Mouse (Mus musculus): ENCODE data around the gene Mov10l1. TPM values are rescaled to one million over a fixed set of nuclear protein-coding genes. Genes with fewer than 3 reads are reported as not detected.

Mov10l1 gene
- polyA plus RNA-seq, 1 experiment from 2014 or later: not detected

DNA sequence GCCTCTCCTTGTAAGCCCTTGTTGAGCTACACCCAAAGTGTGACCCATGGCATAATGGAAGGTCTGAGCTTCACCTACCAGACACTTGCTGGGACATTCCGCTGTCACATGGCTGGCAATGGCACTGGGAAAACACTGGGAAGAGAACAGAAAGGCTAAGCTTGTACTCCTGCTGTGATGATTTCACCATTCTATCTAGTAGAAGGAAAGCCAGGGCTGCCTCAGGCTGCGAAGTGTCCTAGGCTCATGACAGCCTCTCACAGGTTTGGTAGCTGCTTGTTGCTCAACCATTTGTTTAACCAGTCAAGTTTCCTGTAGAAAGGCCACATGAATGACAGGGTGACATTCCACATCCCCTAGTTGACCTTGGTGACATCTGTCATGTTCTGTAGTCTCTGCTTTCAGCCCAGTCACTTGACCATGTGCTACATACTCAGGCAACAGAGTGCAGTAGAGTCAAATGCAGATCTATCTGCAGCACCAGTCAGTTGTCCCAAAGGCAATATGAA, 18.6 kb upstream of the Mov10l1 start:
- Histone ChIP-seq H3K9ac (no peak overlapping the region), H3K27me3 (no peaks in the 10 kb centered on the region), H3K9me3 (replicated peaks) (no peaks in the 10 kb centered on the region), H3K4me2 (no peak overlapping the region), H3K4me1 (replicated peaks) (no peaks in the 10 kb centered on the region), H3K27ac (replicated peaks) (no peak overlapping the region), H3K4me3 (replicated peaks) (no peak overlapping the region), H3K36me3 (replicated peaks) (no peaks in the 10 kb centered on the region)
- 60% methylated on average over 2 of the region's 2 CpGs for WGBS (ENCODE audit: insufficient replicate concordance)
- peak; percentile 62 for ATAC-seq (ENCODE audit: insufficient read depth)

DNA sequence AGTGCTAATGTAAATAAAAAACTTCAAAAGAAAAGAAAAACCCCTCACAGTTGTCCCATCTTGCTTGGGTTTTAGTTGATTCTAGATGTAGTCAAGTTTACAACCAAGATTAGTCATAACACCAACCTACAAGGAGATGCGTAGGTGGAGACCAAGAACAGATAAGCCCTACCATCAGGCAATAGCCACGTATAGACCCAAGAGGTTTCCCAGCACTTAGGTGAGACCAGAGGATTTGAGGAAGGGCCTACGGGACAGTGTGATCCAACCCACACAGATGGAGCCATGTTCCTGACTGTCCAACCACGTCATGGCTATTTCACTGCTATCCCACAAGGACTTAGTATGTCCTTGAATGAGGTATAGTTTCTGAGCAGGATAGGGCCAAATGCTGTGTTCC, 10.4 kb upstream of the Mov10l1 start:
- Histone ChIP-seq H3K4me1 (replicated peaks) (no peaks in the 10 kb centered on the region), H3K4me3 (replicated peaks) (no peak overlapping the region), H3K9me3 (replicated peaks) (no peaks in the 10 kb centered on the region), H3K27ac (replicated peaks) (no peak overlapping the region), H3K9ac (no peak overlapping the region), H3K36me3 (replicated peaks) (no peaks in the 10 kb centered on the region), H3K27me3 (no peaks in the 10 kb centered on the region), H3K4me2 (no peak overlapping the region)
- 64% methylated on average over 4 of the region's 4 CpGs for WGBS (ENCODE audit: insufficient replicate concordance)
- ATAC-seq (ENCODE audit: insufficient read depth): no peak

DNA sequence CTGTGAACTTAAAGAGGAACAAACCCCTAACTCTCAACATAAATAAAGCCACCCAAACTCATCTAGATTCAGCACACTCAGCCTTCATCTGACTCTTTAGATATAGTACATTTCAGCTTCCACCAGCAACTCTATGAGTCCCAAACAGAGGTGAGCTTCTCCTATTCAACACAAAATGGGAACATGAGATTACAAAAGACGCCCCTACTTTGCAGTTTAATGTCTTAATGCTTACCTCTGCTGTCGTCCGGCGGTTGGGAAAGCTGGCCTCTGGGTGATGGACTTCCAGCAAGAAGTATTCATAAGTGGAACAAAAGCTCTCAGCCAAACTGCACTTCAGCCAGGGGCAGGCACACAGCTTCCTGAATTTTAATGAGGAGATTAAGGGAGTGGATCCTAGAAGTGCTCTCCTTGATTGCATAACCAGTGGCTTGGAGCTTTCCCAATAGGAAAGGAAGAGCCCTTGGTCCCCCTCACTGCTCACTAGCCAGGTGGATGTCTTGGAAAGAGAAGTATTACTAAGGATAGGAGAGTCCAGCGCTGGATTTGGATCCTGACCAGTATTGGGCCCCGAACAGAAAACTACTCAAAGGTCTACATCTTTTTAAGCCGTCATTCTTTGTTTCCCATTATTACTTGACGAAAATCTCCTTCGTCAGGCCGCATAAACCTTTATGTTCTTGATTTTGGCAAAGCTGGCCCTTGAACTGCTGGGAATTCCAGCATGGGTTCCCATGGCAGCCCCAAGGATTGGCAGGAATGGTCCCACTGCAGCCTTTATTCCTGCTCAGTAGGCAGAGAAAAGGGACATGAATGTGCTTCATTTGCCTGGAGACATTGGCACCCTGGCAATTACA, 4.2 kb upstream of the Mov10l1 start, which contains the start of gene Mlc1:
TSS of gene Mlc1 (minus strand) at position 727 of the 857 bp plus-strand sequence.
- ATAC-seq (ENCODE audit: insufficient read depth): no peak
- Histone ChIP-seq H3K9ac (no peak within 1 kb of the TSS), H3K4me1 (replicated peaks) (no peaks in the 10 kb centered on the region), H3K27me3 (no peaks in the 10 kb centered on the region), H3K4me3 (replicated peaks) (no peak within 1 kb of the TSS), H3K27ac (replicated peaks) (no peak within 1 kb of the TSS), H3K4me2 (no peak within 1 kb of the TSS), H3K9me3 (replicated peaks) (no peaks in the 10 kb centered on the region), H3K36me3 (replicated peaks) (no peaks in the 10 kb centered on the region)
- WGBS (ENCODE audit: insufficient replicate concordance): 66% methylated on average over 10 of the region's 10 CpGs

DNA sequence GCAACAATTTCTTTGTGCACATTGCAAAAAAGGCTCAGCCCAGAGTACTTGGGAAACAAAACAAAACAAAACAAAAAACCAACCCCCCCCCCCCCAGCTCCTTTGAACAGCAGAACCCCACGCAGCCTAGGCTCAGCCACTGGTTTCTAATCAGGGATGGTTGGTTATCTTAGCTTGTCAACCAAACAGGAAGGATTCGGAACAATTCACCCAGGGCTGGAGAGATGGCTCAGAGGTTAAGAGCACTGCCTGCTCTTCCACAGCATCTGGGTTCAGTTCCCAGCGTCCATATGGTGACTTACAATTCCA, 3.6 kb upstream of the Mov10l1 start:
- H3K27me3 ChIP-seq: no peaks in the 10 kb centered on the region
- no peaks in the 10 kb centered on the region for H3K9me3 ChIP-seq (replicated peaks)
- no peak overlapping the region for H3K4me3 ChIP-seq (replicated peaks)
- H3K4me1 ChIP-seq (replicated peaks): no peaks in the 10 kb centered on the region
- WGBS (ENCODE audit: insufficient replicate concordance): 35% methylated on average over 3 of the region's 3 CpGs
- no peak overlapping the region for H3K4me2 ChIP-seq
- no peak overlapping the region for H3K9ac ChIP-seq
- no peaks in the 10 kb centered on the region for H3K36me3 ChIP-seq (replicated peaks)
- no peak overlapping the region for H3K27ac ChIP-seq (replicated peaks)
- no peak for ATAC-seq (ENCODE audit: insufficient read depth)

DNA sequence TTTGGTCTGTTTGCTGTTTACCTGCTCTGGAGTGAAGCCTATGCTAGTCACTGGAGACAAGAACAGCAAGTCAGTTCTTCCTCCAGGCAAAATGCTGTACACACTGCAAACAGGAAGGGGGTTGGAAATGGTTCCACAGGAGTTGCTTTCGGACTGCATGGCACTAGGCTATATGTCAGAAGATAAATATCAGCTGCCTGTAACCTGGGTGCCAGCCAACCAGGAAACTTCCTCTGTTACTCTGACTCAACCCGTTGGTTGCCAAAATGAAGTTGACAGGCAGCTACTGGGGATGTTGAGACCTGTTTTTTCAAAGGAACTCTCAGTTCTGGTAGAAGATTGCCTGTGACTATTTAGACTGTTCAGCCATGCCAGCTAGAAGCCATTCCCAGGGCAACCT, 6.5 kb downstream of the Mov10l1 start:
- Histone ChIP-seq H3K4me3 (replicated peaks) (no peak overlapping the region), H3K36me3 (replicated peaks) (no peaks in the 10 kb centered on the region), H3K27me3 (no peaks in the 10 kb centered on the region), H3K4me2 (no peak overlapping the region), H3K9me3 (replicated peaks) (no peaks in the 10 kb centered on the region), H3K27ac (replicated peaks) (no peak overlapping the region), H3K9ac (no peak overlapping the region), H3K4me1 (replicated peaks) (no peaks in the 10 kb centered on the region)
- no peak for ATAC-seq (ENCODE audit: insufficient read depth)
- 18% methylated on average over 2 of the region's 2 CpGs for WGBS (ENCODE audit: insufficient replicate concordance)

DNA sequence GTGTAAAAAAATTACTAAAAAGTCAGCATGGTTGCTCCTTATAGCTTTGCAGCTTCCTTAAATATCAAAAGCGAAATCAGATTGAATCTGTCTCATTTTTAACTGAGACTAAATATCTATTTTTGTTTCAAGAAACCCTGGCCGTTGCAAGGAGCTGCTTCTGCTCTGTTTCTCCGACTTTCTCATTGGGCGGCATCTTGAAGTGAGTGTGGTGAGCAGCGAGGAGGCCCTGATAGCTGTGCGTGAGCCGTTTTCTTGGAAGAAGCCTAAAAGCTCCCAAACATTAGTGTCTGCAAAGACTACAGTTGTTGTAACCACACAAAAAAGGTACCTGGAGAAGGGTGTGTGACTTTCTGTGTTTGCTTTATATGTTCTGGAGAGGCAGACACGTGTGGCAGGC, 15.9 kb downstream of the Mov10l1 start:
- Histone ChIP-seq H3K36me3 (replicated peaks) (no peaks in the 10 kb centered on the region), H3K27ac (replicated peaks) (no peak overlapping the region), H3K4me3 (replicated peaks) (no peak overlapping the region), H3K4me1 (replicated peaks) (no peaks in the 10 kb centered on the region), H3K9me3 (replicated peaks) (no peaks in the 10 kb centered on the region), H3K4me2 (no peak overlapping the region), H3K27me3 (no peaks in the 10 kb centered on the region), H3K9ac (no peak overlapping the region)
- WGBS (ENCODE audit: insufficient replicate concordance): 55% methylated on average over 8 of the region's 8 CpGs
- no peak for ATAC-seq (ENCODE audit: insufficient read depth)

DNA sequence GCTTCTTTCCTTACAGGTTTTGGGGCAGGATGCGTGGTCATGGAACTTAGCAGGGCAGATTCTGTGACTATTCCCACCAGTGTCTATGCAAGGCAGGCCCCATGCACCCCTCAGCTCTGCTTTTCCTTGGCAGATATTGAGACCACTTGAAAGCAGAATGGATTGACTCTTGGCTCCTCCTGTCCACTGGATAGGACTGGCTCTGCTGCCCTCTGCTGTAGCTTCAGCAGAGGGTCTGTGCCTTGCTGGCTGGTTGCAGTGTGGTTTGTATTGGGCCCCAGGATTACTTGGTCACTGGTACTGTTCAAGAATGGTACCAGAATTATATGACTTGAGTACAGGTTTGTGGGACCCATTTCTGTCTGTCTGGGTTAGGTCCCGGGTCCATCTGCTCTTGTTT, 16.4 kb downstream of the Mov10l1 start:
- Histone ChIP-seq H3K27ac (replicated peaks) (no peak overlapping the region), H3K4me3 (replicated peaks) (no peak overlapping the region), H3K4me2 (no peak overlapping the region), H3K9ac (no peak overlapping the region), H3K4me1 (replicated peaks) (no peaks in the 10 kb centered on the region), H3K9me3 (replicated peaks) (no peaks in the 10 kb centered on the region), H3K36me3 (replicated peaks) (no peaks in the 10 kb centered on the region), H3K27me3 (no peaks in the 10 kb centered on the region)
- WGBS (ENCODE audit: insufficient replicate concordance): 46% methylated on average over 2 of the region's 2 CpGs
- ATAC-seq (ENCODE audit: insufficient read depth): no peak

DNA sequence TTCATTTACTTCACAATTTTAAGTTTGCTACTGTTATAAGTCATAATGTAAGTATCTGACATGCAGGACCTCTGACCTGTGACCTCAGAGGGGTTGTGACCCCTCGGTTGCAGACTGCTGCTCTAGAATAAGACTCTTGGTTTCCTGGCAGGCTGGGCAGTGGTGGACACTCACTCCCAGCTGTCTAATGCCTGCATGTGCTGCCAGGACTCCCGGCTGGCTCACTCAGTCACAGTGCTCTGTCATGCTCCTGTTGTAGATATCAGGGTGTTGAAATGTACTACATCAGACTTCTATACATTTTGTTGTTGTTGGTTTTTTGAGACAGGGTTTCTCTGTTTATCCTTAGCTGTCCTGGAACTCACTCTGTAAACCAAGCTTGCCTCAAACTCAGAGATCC, 17.7 kb downstream of the Mov10l1 start:
- Histone ChIP-seq H3K27me3 (no peaks in the 10 kb centered on the region), H3K9me3 (replicated peaks) (no peaks in the 10 kb centered on the region), H3K9ac (no peak overlapping the region), H3K4me3 (replicated peaks) (no peak overlapping the region), H3K27ac (replicated peaks) (no peak overlapping the region), H3K4me2 (no peak overlapping the region), H3K4me1 (replicated peaks) (no peaks in the 10 kb centered on the region), H3K36me3 (replicated peaks) (no peaks in the 10 kb centered on the region)
- 41% methylated on average over 2 of the region's 2 CpGs for WGBS (ENCODE audit: insufficient replicate concordance)
- no peak for ATAC-seq (ENCODE audit: insufficient read depth)

DNA sequence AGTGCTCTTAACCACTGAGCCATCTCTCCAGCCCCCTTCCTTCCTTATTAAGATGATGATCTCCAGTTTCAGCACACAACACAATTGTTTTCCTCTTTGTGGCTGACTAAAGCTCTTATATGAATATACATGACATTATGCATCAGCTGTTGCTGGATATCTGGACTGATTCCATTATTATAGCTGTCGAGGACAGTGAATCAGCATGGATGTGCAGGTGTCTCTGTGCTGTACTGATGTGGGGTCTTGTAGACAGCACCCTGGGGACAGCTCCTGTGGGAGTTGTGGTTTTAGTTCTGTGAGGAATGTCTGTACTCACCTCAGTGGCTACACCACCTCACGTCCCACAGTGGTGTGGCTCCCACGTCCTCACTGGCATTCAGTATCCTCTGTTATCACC, 18.5 kb downstream of the Mov10l1 start:
- H3K27me3 ChIP-seq: no peaks in the 10 kb centered on the region
- H3K4me2 ChIP-seq: no peak overlapping the region
- H3K36me3 ChIP-seq (replicated peaks): no peaks in the 10 kb centered on the region
- no peak for ATAC-seq (ENCODE audit: insufficient read depth)
- no peak overlapping the region for H3K27ac ChIP-seq (replicated peaks)
- 53% methylated on average over 3 of the region's 3 CpGs for WGBS (ENCODE audit: insufficient replicate concordance)
- H3K9me3 ChIP-seq (replicated peaks): no peaks in the 10 kb centered on the region
- H3K4me1 ChIP-seq (replicated peaks): no peaks in the 10 kb centered on the region
- no peak overlapping the region for H3K4me3 ChIP-seq (replicated peaks)
- H3K9ac ChIP-seq: no peak overlapping the region

DNA sequence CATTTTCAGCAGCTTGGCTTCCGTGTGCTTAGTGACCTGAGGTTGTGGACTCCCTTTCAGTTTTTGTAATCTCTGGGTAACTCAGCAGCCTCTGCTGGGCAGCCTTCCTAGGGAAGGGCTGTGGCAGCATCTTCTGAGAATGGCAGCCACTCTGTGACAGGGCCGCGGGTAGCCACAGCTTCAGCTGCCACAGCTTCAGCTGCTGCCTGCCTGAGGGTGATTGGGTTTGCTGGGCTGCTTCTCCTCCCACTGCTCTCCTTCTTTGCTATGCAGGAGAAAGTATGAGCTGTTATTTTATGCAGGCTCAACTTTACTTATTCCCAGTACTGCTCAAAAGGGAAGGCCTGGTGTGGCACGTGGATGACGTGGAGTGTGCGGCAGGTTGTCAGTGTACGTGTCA, 24.3 kb downstream of the Mov10l1 start:
- WGBS (ENCODE audit: insufficient replicate concordance): 77% methylated on average over 7 of the region's 7 CpGs
- Histone ChIP-seq H3K9ac (no peak overlapping the region), H3K27me3 (no peaks in the 10 kb centered on the region), H3K4me1 (replicated peaks) (no peaks in the 10 kb centered on the region), H3K4me2 (no peak overlapping the region), H3K9me3 (replicated peaks) (no peaks in the 10 kb centered on the region), H3K4me3 (replicated peaks) (no peak overlapping the region), H3K27ac (replicated peaks) (no peak overlapping the region), H3K36me3 (replicated peaks) (no peaks in the 10 kb centered on the region)
- no peak for ATAC-seq (ENCODE audit: insufficient read depth)

DNA sequence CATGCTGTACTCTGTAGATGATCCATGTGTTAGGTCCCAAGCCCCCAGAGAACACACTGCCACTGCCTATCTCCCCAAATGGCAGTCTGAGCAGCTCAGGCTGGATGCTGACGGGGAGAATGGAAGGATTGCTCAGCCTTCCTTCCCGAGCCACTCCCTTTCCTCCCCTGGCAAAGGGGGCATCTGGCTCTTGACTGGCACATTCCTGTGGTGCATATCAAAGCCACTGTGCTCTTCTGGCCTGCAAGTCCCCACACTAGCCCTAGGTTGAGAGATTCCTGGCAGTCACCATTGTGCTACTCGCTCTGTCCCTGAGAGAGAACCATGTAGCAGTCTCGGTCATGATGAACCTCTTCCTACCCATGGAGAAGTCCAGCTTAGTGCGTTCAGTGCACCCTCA, 25.1 kb downstream of the Mov10l1 start:
- Histone ChIP-seq H3K9me3 (replicated peaks) (no peaks in the 10 kb centered on the region), H3K4me2 (no peak overlapping the region), H3K27me3 (no peaks in the 10 kb centered on the region), H3K4me1 (replicated peaks) (no peaks in the 10 kb centered on the region), H3K9ac (no peak overlapping the region), H3K4me3 (replicated peaks) (no peak overlapping the region), H3K27ac (replicated peaks) (no peak overlapping the region), H3K36me3 (replicated peaks) (no peaks in the 10 kb centered on the region)
- ATAC-seq (ENCODE audit: insufficient read depth): no peak
- WGBS (ENCODE audit: insufficient replicate concordance): 60% methylated on average over 5 of the region's 5 CpGs

DNA sequence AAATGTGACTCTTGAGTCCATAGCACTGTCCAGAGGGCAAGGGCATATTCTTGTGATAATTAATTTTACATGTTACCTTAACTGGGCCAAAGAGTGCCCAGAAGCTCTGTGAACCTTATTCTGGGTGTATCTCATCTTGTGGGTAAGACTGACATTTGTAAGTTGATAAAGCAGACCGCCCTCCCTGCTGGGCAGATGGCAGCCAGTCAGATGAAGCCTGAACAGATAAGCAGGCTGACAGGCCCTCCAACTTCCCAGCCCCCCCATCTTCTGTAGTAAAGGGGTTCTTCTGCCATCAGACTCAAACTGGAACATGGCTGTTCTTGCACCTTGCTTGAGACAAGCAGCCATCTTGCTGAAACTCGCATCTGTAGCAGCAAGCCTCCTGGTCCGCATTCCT, 34.0 kb downstream of the Mov10l1 start:
- no peaks in the 10 kb centered on the region for H3K9me3 ChIP-seq (replicated peaks)
- no peaks in the 10 kb centered on the region for H3K27me3 ChIP-seq
- H3K36me3 ChIP-seq (replicated peaks): no peaks in the 10 kb centered on the region
- no peak overlapping the region for H3K27ac ChIP-seq (replicated peaks)
- H3K4me1 ChIP-seq (replicated peaks): no peaks in the 10 kb centered on the region
- H3K4me2 ChIP-seq: no peak overlapping the region
- H3K4me3 ChIP-seq (replicated peaks): no peak overlapping the region
- 55% methylated on average over 3 of the region's 3 CpGs for WGBS (ENCODE audit: insufficient replicate concordance)
- no peak overlapping the region for H3K9ac ChIP-seq
- no peak for ATAC-seq (ENCODE audit: insufficient read depth)

Measured in liver, embryonic 15.5 days (tissue).